Mouse (Mus musculus) ES-E14 (cell line): ENCODE results near the gene Hmgn1. TPM values are rescaled to one million over a fixed set of nuclear protein-coding genes. Genes with fewer than 3 reads are reported as not detected.

Experiments used
- DNase-seq: peaks from one replicate; pipeline ENCODE4 v3.0.0-alpha.2; 2013; ENCODE audit warnings: low read depth, low spot score
- H3K27ac ChIP-seq: 2 replicates; pipeline ENCODE4 v1.5.1; 2012; ENCODE audit warnings: low read depth, mild to moderate bottlenecking, low read length, moderate library complexity, mixed read lengths; ENCODE audit not compliant: poor library complexity, insufficient read depth, severe bottlenecking
- H3K36me3 ChIP-seq: 2 replicates; pipeline ENCODE4 v1.6.1; 2012; ENCODE audit warnings: mild to moderate bottlenecking, low read length, moderate library complexity, mixed read lengths; ENCODE audit not compliant: control insufficient read depth, poor library complexity, insufficient read depth, severe bottlenecking
- H3K4me1 ChIP-seq, 2 experiments: fragments of 150-350 bp in 1 of 2; sonication (generic) in 1 of 2; 2 replicates each; pipeline ENCODE4 v1.6.1; 2012; ENCODE audit warnings: low read length in 2 of 2, mild to moderate bottlenecking in 1 of 2, mixed read lengths in 1 of 2; ENCODE audit not compliant: control insufficient read depth in 2 of 2, insufficient read depth in 2 of 2, poor library complexity in 1 of 2
- H3K4me3 ChIP-seq, 2 experiments: fragments of 150-350 bp in 1 of 2; sonication (generic) in 1 of 2; 2 replicates each; pipeline ENCODE4 v1.5.1; 2012; ENCODE audit warnings: low read length in 2 of 2, low read depth in 1 of 2, mild to moderate bottlenecking in 1 of 2, mixed read lengths in 1 of 2; ENCODE audit not compliant: insufficient read depth in 1 of 2, poor library complexity in 1 of 2, severe bottlenecking in 1 of 2
- H3K9ac ChIP-seq: 2 replicates; pipeline ENCODE4 v1.6.1; 2012; ENCODE audit warnings: low read depth, mild to moderate bottlenecking, low read length, mixed read lengths; ENCODE audit not compliant: poor library complexity, insufficient read depth, severe bottlenecking
- H3K9me3 ChIP-seq: fragments of 150-350 bp; sonication (generic); 2 replicates; pipeline ENCODE4 v1.6.1; 2012; ENCODE audit warnings: low read depth, mild to moderate bottlenecking, low read length; ENCODE audit not compliant: control insufficient read depth, insufficient read depth
- CHD2 ChIP-seq: IDR thresholded peaks from 2 replicates; pipeline ENCODE4 v1.6.1; 2014; ENCODE audit warnings: mild to moderate bottlenecking, low read depth, low read length, inconsistent platforms
- HCFC1 ChIP-seq: IDR thresholded peaks from 2 replicates; pipeline ENCODE4 v1.6.1; 2012; ENCODE audit warnings: low read length, inconsistent platforms, borderline replicate concordance; ENCODE audit not compliant: insufficient read depth
- MAFK ChIP-seq: IDR thresholded peaks from 2 replicates; pipeline ENCODE4 v1.6.1; 2014; ENCODE audit warnings: mild to moderate bottlenecking, low read depth, low read length, inconsistent platforms; ENCODE audit not compliant: insufficient read depth
- ZC3H11A ChIP-seq: IDR thresholded peaks from 2 replicates; pipeline ENCODE4 v1.6.1; 2012; ENCODE audit warnings: low read depth, mild to moderate bottlenecking, inconsistent platforms, low read length, borderline replicate concordance
- ZNF384 ChIP-seq: IDR thresholded peaks from 2 replicates; pipeline ENCODE4 v1.6.1; 2012; ENCODE audit warnings: low read depth, low read length, inconsistent platforms
- in situ Hi-C, 2 experiments: fragments of 600-800 bp; cut with MboI; formaldehyde crosslinking; loops; one replicate each; pipeline ENCODE4 v1.15.1; 2025; ENCODE audit warnings: low sequenced_read_pairs in 2 of 2, inconsistent platforms in 1 of 2; ENCODE audit not compliant: unreplicated experiment in 2 of 2
- total RNA-seq: library from RNA; depleted of rRNA; stranded (reverse); fragments of 300-350 nt; gene quantifications from 2 replicates; pipeline ENCODE4 v1.2.3, GENCODE M21; 2012

Gene Hmgn1
- total RNA-seq, 1 experiment = 403 TPM

GRCm38 (mm10) chr16:96161336-96161735, 33.8 kb upstream of the Hmgn1 start:
- TF ChIP-seq ZC3H11A (no peak), ZNF384 (no peak), CHD2 (no peak), HCFC1 (no peak), MAFK (no peak)

DNA sequence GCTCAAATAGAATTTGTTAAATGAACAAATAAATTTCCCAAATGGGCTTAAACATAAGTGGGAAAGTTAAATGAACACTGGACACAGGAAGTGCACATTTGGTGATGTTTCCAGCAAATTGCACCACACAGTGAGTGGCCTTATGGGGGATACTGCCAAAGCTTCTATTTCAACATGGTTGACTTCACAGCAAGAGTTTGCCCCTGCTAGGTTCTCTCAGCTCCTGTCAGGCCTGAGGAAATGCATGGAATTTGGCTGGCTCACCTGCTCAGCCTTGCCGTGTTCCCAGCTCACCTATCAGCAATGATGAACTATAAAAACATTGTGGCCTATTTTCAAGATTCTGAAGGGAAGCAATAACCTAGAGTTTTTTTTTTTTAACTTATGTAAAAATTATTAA, 33.4 kb upstream of the Hmgn1 start:
- no peak for DNase-seq
- H3K4me1 ChIP-seq = peaks cover 0 to 4% of the 10 kb centered on the region in 2 experiments; a peak in 2 of 4 replicates
- peaks cover 3% of the 10 kb centered on the region; the same call in 1 of the 2 replicates for H3K36me3 ChIP-seq
- no peak overlapping the region for H3K4me3 ChIP-seq
- in situ Hi-C loops = no loop called here
- H3K9ac ChIP-seq = no peak overlapping the region
- H3K9me3 ChIP-seq = no peaks in the 10 kb centered on the region
- TF ChIP-seq MAFK = no peak
- TF ChIP-seq ZC3H11A = no peak
- TF ChIP-seq ZNF384 = no peak
- no peak for TF ChIP-seq HCFC1
- TF ChIP-seq CHD2 = no peak
- no peak overlapping the region for H3K27ac ChIP-seq

More at GRCm38 (mm10) chr16:96161336-96161735, 33.8 kb upstream of the Hmgn1 start:
- no peak for DNase-seq
- in situ Hi-C loops = no loop called here
- H3K4me3 ChIP-seq = no peak overlapping the region
- peaks cover 3% of the 10 kb centered on the region; the same call in 1 of the 2 replicates for H3K36me3 ChIP-seq
- H3K9me3 ChIP-seq = no peaks in the 10 kb centered on the region
- peaks cover 0 to 4% of the 10 kb centered on the region in 2 experiments; a peak in 2 of 4 replicates for H3K4me1 ChIP-seq
- H3K9ac ChIP-seq = no peak overlapping the region
- no peak overlapping the region for H3K27ac ChIP-seq

DNA sequence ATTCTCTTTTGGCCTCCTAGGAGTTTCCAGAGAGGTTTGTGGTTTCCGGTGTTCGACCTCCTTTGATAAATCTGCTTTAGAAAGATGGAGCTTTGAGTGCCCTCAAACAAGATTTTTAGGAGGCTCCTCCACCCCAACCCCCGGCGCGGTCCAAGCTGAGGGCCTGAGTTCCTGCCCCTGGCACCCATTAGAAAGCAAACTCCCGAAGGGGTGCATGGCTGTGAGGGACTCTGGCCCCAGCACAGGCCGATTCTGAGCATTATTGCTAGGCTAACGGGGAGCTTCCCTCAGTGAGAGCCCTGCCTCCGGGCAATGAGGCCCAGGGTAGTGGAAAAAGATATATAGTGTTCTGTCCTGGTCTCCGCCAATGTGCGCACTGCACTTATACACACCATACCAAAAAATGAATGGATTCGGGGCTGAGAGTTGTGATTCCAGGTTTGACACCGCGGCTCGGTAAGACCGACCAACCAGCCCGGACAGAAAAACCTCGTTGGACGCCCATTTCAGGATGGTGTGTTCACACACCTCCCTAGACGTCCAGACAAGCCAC, 32.3 kb upstream of the Hmgn1 start:
- TF ChIP-seq ZC3H11A (no peak), HCFC1 (no peak), CHD2 (no peak), ZNF384 (no peak), MAFK (no peak)
- in situ Hi-C loops = no loop called here
- peaks cover 3% of the 10 kb centered on the region; the same call in 1 of the 2 replicates for H3K36me3 ChIP-seq
- H3K4me3 ChIP-seq = peak overlapping the region; percentile 64 to 77
- H3K9me3 ChIP-seq = no peaks in the 10 kb centered on the region
- no peak overlapping the region for H3K27ac ChIP-seq
- H3K4me1 ChIP-seq = peaks cover 0 to 4% of the 10 kb centered on the region in 2 experiments; a peak in 2 of 4 replicates
- DNase-seq = no peak
- H3K9ac ChIP-seq = peak overlapping the region; percentile 71; the same call in 1 of the 2 replicates

- TF ChIP-seq CHD2 (no peak), HCFC1 (0 out of 2 replicates have a peak, but pooled peaks have one; percentile 53), ZC3H11A (no peak), ZNF384 (no peak), MAFK (no peak)
- in situ Hi-C loops = no loop called here
- Histone ChIP-seq H3K36me3 (peaks cover 3% of the 10 kb centered on the region; the same call in 1 of the 2 replicates), H3K9ac (peak overlapping the region; percentile 71), H3K9me3 (no peaks in the 10 kb centered on the region), H3K4me1 (peaks cover 0 to 4% of the 10 kb centered on the region in 2 experiments; a peak in 2 of 4 replicates), H3K27ac (no peak overlapping the region), H3K4me3 (peak overlapping the region; percentile 64 to 77)
- no peak for DNase-seq
Observed at GRCm38 (mm10) chr16:96159091-96159731, 31.7 kb upstream of the Hmgn1 start.
